Mouse (Mus musculus) lung, adult 10 weeks (tissue): Measurements from ENCODE around the gene Dcx. TPM values are rescaled to one million over a fixed set of nuclear protein-coding genes. Genes with fewer than 3 reads are reported as not detected.

Experiments
- polyA plus RNA-seq: library from polyadenylated mRNA; stranded (reverse); fragments of 350-450 nt; fragmentation: Illumina TruSeq; extraction: RNeasy Lipid Tissue Mini Kit (QIAGEN cat#74804); gene quantifications from one replicate; pipeline ENCODE4 v1.2.3, GENCODE M21; 2014; ENCODE audit warnings: low read depth, low replicate concordance; ENCODE audit not compliant: insufficient read depth

The Dcx gene
- not detected for polyA plus RNA-seq

DNA sequence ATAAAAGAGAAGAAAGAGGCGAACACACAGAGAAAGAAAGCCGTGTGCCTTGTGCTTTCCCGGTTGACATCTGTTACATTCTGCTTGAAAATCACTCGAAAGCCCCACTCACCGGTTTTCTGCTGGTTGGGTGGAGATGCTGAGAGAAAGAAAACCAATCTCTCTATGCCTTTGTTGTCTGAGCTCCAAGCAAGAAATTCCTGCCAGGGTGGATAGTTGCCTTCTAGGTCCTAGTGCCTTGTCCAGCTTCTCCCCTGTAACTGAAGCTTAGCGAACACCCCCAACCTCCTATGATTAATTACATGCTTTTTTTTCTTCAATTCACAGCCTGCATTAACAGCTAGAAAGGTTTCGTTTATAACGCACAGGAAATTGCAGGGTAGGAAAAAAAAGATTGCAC, at the start of gene Dcx:
Gene Dcx (minus strand): TSS at position 354 of the 400 bp plus-strand sequence.

GRCm38 (mm10) chrX:143827212-143827611, 105.9 kb downstream of the Dcx start, which contains the start of gene Capn6:
TSS of gene Capn6 (minus strand) at chrX:143827414.

Other genes with a start within 250 kb of the Dcx start
- gene Capn6, start 105.9 kb downstream of the Dcx start, polyA plus RNA-seq = 0.79 TPM
- gene A730046J19Rik, start 220.4 kb upstream of the Dcx start, polyA plus RNA-seq = 0.33 TPM